Mouse (Mus musculus): ENCODE measurements at regions not wholly inside any gene's neighbourhood (a gene's known extent, or its start where the extent isn't known, plus 50 kb on each side); places are given as distances from the start of the nearest gene placed in this dataset.

- TF ChIP-seq POLR2A (IDR thresholded peaks at IDR 0.05; ENCODE audit: control insufficient read depth in 1 of 2, insufficient read depth in 1 of 2, low read depth in 1 of 2, low read length in 2 of 2, poor library complexity in 1 of 2) (no peak), CTCF (IDR thresholded peaks at IDR 0.05 in 2 of 3, conservative IDR thresholded peaks at IDR 0.05 in 1 of 3; ENCODE audit: control insufficient read depth in 1 of 3, insufficient read depth in 1 of 3, low read depth in 2 of 3, low read length in 3 of 3, poor library complexity in 1 of 3, severe bottlenecking in 1 of 3) (no peak), MAZ (IDR thresholded peaks at IDR 0.05; ENCODE audit: low read depth, low read length) (no peak), TAL1 (IDR thresholded peaks at IDR 0.05; ENCODE audit: low read length) (no peak), GATA1 (IDR thresholded peaks at IDR 0.05; ENCODE audit: low read depth, low read length) (no peak), ZNF384 (IDR thresholded peaks at IDR 0.05; ENCODE audit: low read depth, low read length) (no peak), BHLHE40 (IDR thresholded peaks at IDR 0.05; ENCODE audit: borderline replicate concordance, low read depth, low read length) (no peak), EP300 (IDR thresholded peaks at IDR 0.05; ENCODE audit: low read depth in 1 of 2, low read length in 2 of 2) (no peak), POLR2AphosphoS2 (IDR thresholded peaks at IDR 0.05; ENCODE audit: low read length) (no peak), MAX (IDR thresholded peaks at IDR 0.05; ENCODE audit: low read length) (no peak), ZC3H11A (IDR thresholded peaks at IDR 0.05; ENCODE audit: low read depth, low read length) (no peak)
These were observed 447.8 kb downstream of the Dync2h1 start for GRCm38 (mm10) chr9:6736411-6736810.
